Mouse (Mus musculus) gastrocnemius, adult 2 months (tissue): ENCODE measurements around the gene Gm3183. TPM values are rescaled to one million over a fixed set of nuclear protein-coding genes. Genes with fewer than 3 reads are reported as not detected.
"Not testable (repeated sequence)": the region's sequence is repeated elsewhere in the genome, so short reads cannot be mapped to it uniquely, and the experiment has no call there.

Experiments used
- DNase-seq: peaks from one replicate; pipeline ENCODE4 v3.0.0; 2022
- H3K27ac ChIP-seq: fragments of 200-600 bp; 2 replicates; pipeline ENCODE4 v1.8.1; 2022; ENCODE audit warnings: mild to moderate bottlenecking
- H3K4me3 ChIP-seq: fragments of 200-600 bp; 2 replicates; pipeline ENCODE4 v1.8.1; 2022; ENCODE audit warnings: mild to moderate bottlenecking, moderate library complexity
- intact Hi-C: fragments of 180-260 bp; cut with DNase I; formaldehyde crosslinking; loops from one replicate; pipeline ENCODE4 v1.15.1; 2025
- long read RNA-seq, 2 experiments: library from polyadenylated mRNA; stranded (forward); transcript quantifications; one replicate each; pipeline ENCODE4 v2.0.0; 2021
- total RNA-seq, 2 experiments: library from RNA; stranded (reverse); gene quantifications; 2 replicates each; pipeline ENCODE4 v1.2.3; 2021

The Gm3183 gene
- total RNA-seq, result not detected
- long read RNA-seq, experiment 1, result 0 reads
- long read RNA-seq, experiment 2, result 0 reads

DNA sequence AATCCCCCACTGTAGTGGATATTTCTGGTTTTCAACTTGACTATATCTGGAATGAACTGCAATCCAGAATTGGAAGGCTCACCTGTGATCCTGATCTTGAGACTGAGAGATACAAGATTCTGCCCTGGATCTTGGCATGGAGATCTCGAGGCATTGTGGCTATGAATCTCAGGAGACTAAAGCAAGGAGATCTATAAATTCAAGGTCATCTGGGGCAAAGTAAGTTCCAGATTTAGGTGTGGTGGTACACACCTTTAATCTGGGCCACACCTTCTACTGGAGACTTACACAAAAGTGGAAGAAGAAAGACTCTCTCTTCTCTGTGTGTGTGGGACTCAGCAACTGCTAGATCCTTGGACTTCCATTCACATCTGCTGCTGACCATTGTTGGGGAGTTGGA lies at the start of gene Gm3183:
Gene Gm3183, plus strand, starts transcription at position 301 of the 400 bp plus-strand sequence.
- H3K27ac ChIP-seq, DNase-seq, H3K4me3 ChIP-seq, intact Hi-C loops: not testable (repeated sequence)

Other genes starting within 250 kb of the Gm3183 start
- gene Gm3147, start 249.1 kb upstream of the Gm3183 start, total RNA-seq, result not detected
- gene Gm6509, start 241.5 kb upstream of the Gm3183 start, total RNA-seq, result not detected
- not detected for gene Gm6205, start 217.1 kb upstream of the Gm3183 start, total RNA-seq
- not detected for gene Gm6367, start 123.2 kb downstream of the Gm3183 start, total RNA-seq
- not detected for gene Gm7942, start 241.5 kb downstream of the Gm3183 start, total RNA-seq